Mouse (Mus musculus) heart, embryonic 11.5 days (tissue): ENCODE measurements around the gene Gm20708. TPM values are rescaled to one million over a fixed set of nuclear protein-coding genes. Genes with fewer than 3 reads are reported as not detected.

ENCODE experiments used
- ATAC-seq: fragments of 200-750 bp; cut with Nextera tagmentation; replicated peaks from 2 replicates; pipeline ENCODE4 v1.8.0; 2017; ENCODE audit warnings: moderate library complexity; ENCODE audit not compliant: insufficient number of reproducible peaks, low FRiP score, low TSS enrichment
- H3K27ac ChIP-seq: fragments of 300-500 bp; sonication (generic); 2 replicates; pipeline ENCODE4 v1.5.1; 2014; ENCODE audit warnings: mild to moderate bottlenecking, low read depth, low read length
- H3K27me3 ChIP-seq: fragments of 300-500 bp; sonication (generic); 2 replicates; pipeline ENCODE4 v1.6.1; 2014; ENCODE audit warnings: mild to moderate bottlenecking, low read length, mixed read lengths; ENCODE audit not compliant: control insufficient read depth, insufficient read depth
- H3K36me3 ChIP-seq: fragments of 300-500 bp; sonication (generic); 2 replicates; pipeline ENCODE4 v1.6.1; 2014; ENCODE audit warnings: mild to moderate bottlenecking, low read length, moderate library complexity, mixed read lengths; ENCODE audit not compliant: control insufficient read depth, insufficient read depth
- H3K4me1 ChIP-seq: fragments of 300-500 bp; sonication (generic); 2 replicates; pipeline ENCODE4 v1.6.1; 2014; ENCODE audit warnings: low read length; ENCODE audit not compliant: control insufficient read depth, insufficient read depth
- H3K4me2 ChIP-seq: fragments of 300-500 bp; sonication (generic); 2 replicates; pipeline ENCODE4 v1.6.1; 2014; ENCODE audit warnings: mild to moderate bottlenecking, moderate library complexity
- H3K4me3 ChIP-seq: fragments of 300-500 bp; sonication (generic); 2 replicates; pipeline ENCODE4 v1.5.1; 2014; ENCODE audit warnings: low read depth, low read length
- H3K9ac ChIP-seq: fragments of 300-500 bp; sonication (generic); 2 replicates; pipeline ENCODE4 v1.6.1; 2014; ENCODE audit warnings: mild to moderate bottlenecking, low read depth, low read length, moderate library complexity
- H3K9me3 ChIP-seq: fragments of 300-500 bp; sonication (generic); replicated peaks from 2 replicates; pipeline ENCODE4 v1.6.1; 2016; ENCODE audit warnings: low read length; ENCODE audit not compliant: control insufficient read depth
- WGBS: fragments of 180-500 bp; shearing (Covaris S2); extraction: QIAGEN DNeasy Blood & Tissue Kit; methylation state at CpG from one replicate; pipeline ENCODE4 v1.1.7; 2014; ENCODE audit not compliant: insufficient replicate concordance; 5-methylcytosine and 5-hydroxymethylcytosine counted together
- polyA plus RNA-seq: library from polyadenylated mRNA; unstranded; fragments of >200 nt; fragmentation: Nextera tagmentation; extraction: Ambion mirVana; gene quantifications from 2 replicates; pipeline ENCODE4 v1.2.1, GENCODE M21; 2014

The Gm20708 gene
- polyA plus RNA-seq, 1 experiment from 2014 or later = 0.62 TPM

DNA sequence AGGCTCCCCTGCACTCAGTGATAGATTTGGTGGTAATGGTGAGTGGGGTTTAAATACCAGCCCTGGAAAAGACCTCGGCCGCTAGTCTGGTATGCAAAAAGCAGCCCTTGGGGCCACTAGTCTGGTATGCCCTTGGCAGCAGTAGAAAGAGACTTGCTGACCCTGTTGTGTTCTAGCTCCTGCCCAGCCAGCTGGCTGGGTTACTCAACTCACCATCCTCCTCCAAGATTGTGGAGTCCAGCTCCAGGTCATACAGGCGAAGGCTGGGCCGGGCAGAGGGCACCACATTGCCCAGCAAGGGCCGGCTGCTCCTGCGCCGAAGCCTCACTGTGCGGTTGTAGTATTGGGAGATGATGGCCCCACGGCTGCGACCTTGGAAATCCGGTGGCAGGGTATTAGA is 31.4 kb upstream of the Gm20708 start:
- peaks cover 8% of the 10 kb centered on the region for H3K27me3 ChIP-seq
- no peak overlapping the region for H3K4me2 ChIP-seq
- H3K9ac ChIP-seq = no peak overlapping the region
- H3K4me3 ChIP-seq = no peak overlapping the region
- no peak overlapping the region for H3K27ac ChIP-seq
- ATAC-seq = no peak
- H3K4me1 ChIP-seq = peaks cover 37% of the 10 kb centered on the region
- H3K36me3 ChIP-seq = peaks cover 11% of the 10 kb centered on the region
- WGBS = 87% methylated on average over 11 of the region's 11 CpGs
- no peaks in the 10 kb centered on the region for H3K9me3 ChIP-seq

DNA sequence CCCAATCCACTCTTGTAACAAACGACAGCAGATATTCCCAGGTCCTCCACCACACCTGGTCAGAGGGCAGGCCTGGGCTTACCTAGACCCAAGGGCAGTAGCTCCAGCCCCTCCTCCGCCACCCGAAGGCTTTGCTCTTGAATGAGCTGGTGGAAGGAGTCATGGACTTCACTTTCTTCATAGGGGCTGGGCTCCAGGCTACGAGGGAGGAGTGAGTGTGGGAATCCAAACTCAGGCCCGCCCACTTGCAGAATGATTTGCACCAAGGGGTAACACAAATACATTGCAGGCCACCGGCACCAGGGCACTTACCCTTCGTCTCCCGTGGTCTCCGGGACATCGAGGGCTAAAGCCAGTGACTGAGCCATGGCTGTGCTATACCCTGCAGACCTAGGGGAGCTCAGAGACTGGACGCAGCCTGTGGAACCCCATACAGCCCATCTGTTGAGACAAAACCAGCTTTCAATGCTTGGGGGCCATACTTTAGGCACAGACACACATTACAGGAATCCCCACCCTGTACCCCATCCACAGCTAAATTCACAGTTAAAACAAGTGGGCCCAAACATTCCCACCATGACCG is 30.5 kb upstream of the Gm20708 start:
- Histone ChIP-seq H3K27me3 (peaks cover 17% of the 10 kb centered on the region), H3K4me3 (peak overlapping the region; percentile 52), H3K9me3 (no peaks in the 10 kb centered on the region), H3K36me3 (peaks cover 11% of the 10 kb centered on the region), H3K4me2 (peak overlapping the region; percentile 99), H3K9ac (peak overlapping the region; percentile 74), H3K27ac (peak overlapping the region; percentile 96), H3K4me1 (peaks cover 46% of the 10 kb centered on the region)
- no peak for ATAC-seq
- 47% methylated on average over 12 of the region's 12 CpGs for WGBS

DNA sequence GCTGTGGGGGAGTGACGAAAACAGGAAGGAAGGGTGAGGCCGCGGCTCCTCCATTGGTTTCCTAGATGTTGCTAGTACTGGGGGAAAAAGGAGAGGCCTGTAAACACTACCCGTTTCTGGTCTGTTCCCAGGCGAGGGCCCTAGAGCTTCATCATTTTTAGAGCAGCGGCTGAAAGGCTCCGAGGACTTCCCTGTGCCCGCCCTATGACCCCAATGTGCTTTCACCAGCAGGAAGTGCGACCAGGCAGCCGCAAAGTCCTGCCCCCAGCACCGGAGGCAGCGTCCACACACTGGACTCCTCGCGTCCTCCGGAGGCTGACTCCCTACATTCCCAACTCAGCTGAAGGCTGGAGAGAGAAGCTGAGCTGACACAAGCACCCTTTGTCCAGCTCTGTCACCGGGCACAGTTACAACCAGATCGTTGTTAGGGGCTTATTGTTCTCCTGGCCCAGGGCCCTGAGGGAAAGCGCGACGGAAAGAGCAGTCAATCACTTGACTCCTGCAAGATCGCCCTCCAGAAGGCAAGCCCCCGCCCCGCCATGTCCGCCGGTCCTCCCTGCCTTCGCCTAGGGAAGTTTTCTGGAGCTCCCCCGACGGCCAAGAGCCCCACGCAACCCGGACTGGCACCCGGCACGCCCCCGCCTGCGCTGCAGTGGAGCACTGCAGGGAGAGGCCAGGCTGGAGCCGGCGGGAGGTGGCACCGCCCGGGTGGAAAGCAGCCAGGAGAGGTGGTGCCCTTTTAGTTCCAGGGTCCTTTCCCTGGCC is 29.9 kb upstream of the Gm20708 start:
- H3K4me3 ChIP-seq = peak overlapping the region; percentile 52
- peak overlapping the region; percentile 99 for H3K4me2 ChIP-seq
- ATAC-seq = no peak
- H3K9ac ChIP-seq = peak overlapping the region; percentile 74
- no peaks in the 10 kb centered on the region for H3K9me3 ChIP-seq
- peak overlapping the region; percentile 96 for H3K27ac ChIP-seq
- 3% methylated on average over 38 of the region's 38 CpGs for WGBS
- peaks cover 11% of the 10 kb centered on the region for H3K36me3 ChIP-seq
- peaks cover 17% of the 10 kb centered on the region for H3K27me3 ChIP-seq
- H3K4me1 ChIP-seq = peaks cover 46% of the 10 kb centered on the region

DNA sequence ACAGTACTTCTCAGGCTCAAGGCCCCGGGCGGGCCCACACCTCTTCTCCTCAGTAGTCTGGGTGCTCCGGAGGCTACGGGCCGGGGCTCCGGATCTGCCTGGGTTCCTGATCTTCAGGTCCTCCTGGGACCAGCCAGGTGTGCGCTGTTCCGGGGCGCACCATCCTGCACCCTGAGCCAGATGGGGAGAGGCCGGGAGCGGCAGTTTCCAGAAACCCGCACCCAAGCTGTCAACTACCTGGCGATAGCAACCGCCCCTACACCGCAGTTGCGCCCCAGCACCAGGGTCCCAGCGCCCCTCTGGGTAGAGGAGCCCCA is 29.3 kb upstream of the Gm20708 start:
- H3K27me3 ChIP-seq = peaks cover 17% of the 10 kb centered on the region
- peak overlapping the region; percentile 74 for H3K9ac ChIP-seq
- no peaks in the 10 kb centered on the region for H3K9me3 ChIP-seq
- H3K4me3 ChIP-seq = peak overlapping the region; percentile 52
- H3K4me1 ChIP-seq = peaks cover 46% of the 10 kb centered on the region
- peak overlapping the region; percentile 96 for H3K27ac ChIP-seq
- WGBS = 0% methylated on average over 17 of the region's 17 CpGs
- H3K4me2 ChIP-seq = peak overlapping the region; percentile 99
- peaks cover 11% of the 10 kb centered on the region for H3K36me3 ChIP-seq
- 0 out of 2 replicates have a peak, but pooled peaks have one; percentile 0 for ATAC-seq

DNA sequence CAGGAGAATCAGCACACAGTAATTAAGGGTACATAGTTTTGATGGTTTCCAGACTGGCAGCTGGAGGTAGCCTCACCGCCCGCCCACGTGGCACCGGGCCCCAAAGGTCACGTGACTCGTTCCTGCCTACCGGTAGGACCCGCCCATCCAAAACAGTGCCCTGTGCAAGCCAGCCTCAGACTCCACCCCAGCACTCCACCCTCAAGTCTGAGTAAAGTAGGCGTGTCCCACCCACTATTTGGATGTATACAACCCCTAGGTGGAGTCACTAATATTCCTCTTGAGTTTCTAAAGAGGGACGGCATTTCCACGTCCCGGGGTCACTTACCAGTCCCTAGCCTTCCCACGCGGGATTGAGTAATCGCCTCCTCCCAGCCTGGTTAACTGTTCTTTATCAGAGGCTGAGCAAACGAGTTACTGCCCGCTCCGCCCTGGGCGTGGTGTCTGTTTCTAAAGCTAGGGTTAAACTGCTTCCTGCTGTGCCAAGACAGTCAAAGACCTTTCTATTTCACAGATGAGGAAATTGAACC is 28.8 kb upstream of the Gm20708 start:
- peaks cover 46% of the 10 kb centered on the region for H3K4me1 ChIP-seq
- peak overlapping the region; percentile 52 for H3K4me3 ChIP-seq
- peaks cover 17% of the 10 kb centered on the region for H3K27me3 ChIP-seq
- under 1% methylated on average over 19 of the region's 19 CpGs for WGBS
- no peaks in the 10 kb centered on the region for H3K9me3 ChIP-seq
- ATAC-seq = peak; percentile 73
- H3K9ac ChIP-seq = peak overlapping the region; percentile 74
- H3K27ac ChIP-seq = peak overlapping the region; percentile 96
- H3K4me2 ChIP-seq = peak overlapping the region; percentile 99
- peaks cover 9% of the 10 kb centered on the region for H3K36me3 ChIP-seq

DNA sequence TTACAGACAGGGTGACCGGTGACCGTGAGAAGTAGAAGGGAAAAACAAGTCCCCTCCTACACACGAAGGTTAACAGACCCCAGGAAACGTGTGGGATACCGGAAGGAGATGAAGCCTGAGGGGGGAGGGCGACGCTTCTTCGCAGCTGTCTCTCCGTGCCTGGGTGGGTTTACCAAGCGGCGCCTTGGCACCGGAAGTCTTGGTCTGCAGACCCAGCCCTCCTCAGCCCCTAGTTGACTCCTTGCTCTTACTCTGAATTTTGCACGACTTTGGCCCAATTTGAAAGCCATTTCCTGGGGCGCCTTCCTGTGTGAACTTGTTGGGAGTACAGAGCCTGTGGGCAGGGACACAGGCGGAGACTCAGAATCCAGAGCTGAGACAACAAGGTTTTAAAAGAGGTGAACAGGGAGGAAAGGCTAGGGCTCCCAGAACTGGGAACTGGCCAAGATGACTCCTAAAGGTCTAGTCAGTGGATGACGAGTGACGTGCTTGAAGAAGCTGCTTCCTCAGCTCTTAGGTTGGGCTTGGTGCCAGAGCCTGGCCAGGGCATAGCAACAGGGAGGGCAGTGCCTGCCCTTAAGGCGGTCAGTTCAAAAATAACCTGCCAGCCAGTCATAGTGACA is 28.2 kb upstream of the Gm20708 start:
- 8% methylated on average over 18 of the region's 18 CpGs for WGBS
- peaks cover 46% of the 10 kb centered on the region for H3K4me1 ChIP-seq

DNA sequence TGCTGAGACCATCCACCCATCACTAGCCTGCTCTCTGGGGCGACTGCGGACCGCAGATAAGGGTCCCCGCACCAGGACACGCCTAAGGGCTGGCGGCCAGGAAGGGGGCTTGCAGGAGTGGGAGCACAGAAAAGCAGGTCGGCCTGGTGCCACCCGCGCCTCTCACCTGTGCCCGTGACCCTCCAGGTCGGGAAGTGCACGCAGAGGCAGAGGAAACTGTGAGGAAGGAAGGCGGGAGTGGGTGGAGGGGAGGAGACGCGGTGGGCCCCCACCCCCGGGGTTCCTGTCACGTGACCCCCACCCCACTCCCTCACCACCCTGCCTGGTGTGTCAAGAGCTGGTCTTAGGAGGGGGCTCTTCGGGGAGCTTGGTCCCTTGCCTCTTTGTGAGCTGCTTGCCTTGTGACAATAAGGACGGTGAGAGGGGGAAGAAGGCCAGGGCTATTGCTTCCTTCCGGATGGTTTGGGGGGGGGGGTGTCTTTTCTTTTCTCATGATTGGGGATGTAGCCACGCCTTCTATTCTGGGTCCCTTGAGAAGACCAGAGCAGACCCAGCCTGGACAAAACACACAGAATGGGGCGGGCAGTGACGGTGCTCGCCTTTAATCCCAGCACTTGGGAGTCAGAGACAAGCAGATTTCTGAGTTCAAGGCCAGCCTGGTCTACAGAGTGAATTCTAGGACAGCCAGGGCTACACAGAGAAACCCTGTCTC is 27.3 kb upstream of the Gm20708 start, which contains the start of the genes Tmc8 and Tmc6:
Tmc8 (plus strand) TSS at position 84 of the 712 bp plus-strand sequence.
Tmc6 (minus strand) TSS at position 206 of the 712 bp plus-strand sequence.
- WGBS = 25% methylated on average over 24 of the region's 24 CpGs
- Histone ChIP-seq H3K4me3 (peak within 1 kb of the TSS; percentile 52), H3K4me2 (peak within 1 kb of the TSS; percentile 99), H3K4me1 (peaks cover 46% of the 10 kb centered on the region), H3K27me3 (peaks cover 17% of the 10 kb centered on the region), H3K9me3 (no peaks in the 10 kb centered on the region), H3K36me3 (no peaks in the 10 kb centered on the region), H3K27ac (peak within 1 kb of the TSS; percentile 96), H3K9ac (peak within 1 kb of the TSS; percentile 74)
- peak; percentile 55 for ATAC-seq

More for the DNA sequence above, 28.2 kb upstream of the Gm20708 start:
- Histone ChIP-seq H3K4me3 (peak overlapping the region; percentile 52), H3K4me2 (peak overlapping the region; percentile 99), H3K9me3 (no peaks in the 10 kb centered on the region), H3K27ac (peak overlapping the region; percentile 96), H3K9ac (peak overlapping the region; percentile 74), H3K27me3 (peaks cover 17% of the 10 kb centered on the region), H3K36me3 (peaks cover 3% of the 10 kb centered on the region; the same call in 1 of the 2 replicates)
- ATAC-seq = no peak; the same call in 1 of the 2 replicates

DNA sequence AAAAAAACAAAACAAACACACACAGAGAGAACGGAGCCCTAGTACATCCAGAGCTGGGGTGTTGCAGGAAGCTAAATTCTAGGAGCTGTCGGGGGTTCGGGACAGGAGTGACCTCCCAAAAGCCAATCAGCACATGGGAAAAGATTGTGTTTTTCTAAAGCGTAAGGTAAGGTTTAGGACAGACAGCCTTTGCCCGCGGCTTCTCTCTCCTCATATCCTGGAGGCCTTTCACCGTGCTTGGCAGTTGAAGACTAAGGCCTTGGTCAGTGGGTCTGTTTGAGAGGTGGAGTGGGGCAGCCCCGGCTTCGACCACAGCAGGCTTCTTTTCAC is 26.8 kb upstream of the Gm20708 start:
- peak overlapping the region; percentile 99 for H3K4me2 ChIP-seq
- no peaks in the 10 kb centered on the region for H3K9me3 ChIP-seq
- no peaks in the 10 kb centered on the region for H3K36me3 ChIP-seq
- H3K9ac ChIP-seq = peak overlapping the region; percentile 74
- H3K4me1 ChIP-seq = peaks cover 46% of the 10 kb centered on the region
- H3K27me3 ChIP-seq = peaks cover 17% of the 10 kb centered on the region
- ATAC-seq = no peak
- H3K27ac ChIP-seq = peak overlapping the region; percentile 96
- peak overlapping the region; percentile 52 for H3K4me3 ChIP-seq
- 35% methylated on average over 9 of the region's 9 CpGs for WGBS
